In genomic region chr17:43952661-43953534, GRCm38 (mm10) we compare ENCODE assay signal across 9 mouse cellular contexts.
DNase-seq lines count a peak whose midpoint lies in the region; ATAC-seq and TF ChIP-seq lines count a peak whose summit lies in the region.
"Had no signal": no experiment of that assay in that cellular context is flagged by ENCODE, and none has a peak within 500 bp of the region (broad histone marks: within the 10 kb centered on the region; RNA-seq: fewer than 3 reads in every experiment).

No protein-coding gene starts in this region.

- peaks cover 7% of the 10 kb centered on the region; the same call in 1 of the 2 replicates for H3K4me1 ChIP-seq in kidney, embryonic 15.5 days
- H3K4me1 ChIP-seq in kidney, adult 2 months (ENCODE audit: control insufficient read depth, insufficient read depth, low read length): no peaks in the 10 kb centered on the region
- peaks cover 12% of the 10 kb centered on the region for H3K4me1 ChIP-seq in forebrain, embryonic 15.5 days
- peaks cover 17% of the 10 kb centered on the region for H3K4me1 ChIP-seq in neural tube, embryonic 15.5 days

- no peak for TF ChIP-seq CTCF in kidney, adult 2 months (conservative IDR thresholded peaks at IDR 0.05; ENCODE audit: insufficient read depth, insufficient read length, low read depth, low read length)
- TF ChIP-seq CTCF in left cerebral cortex, adult 2 months (IDR thresholded peaks at IDR 0.05): no peak

- H3K27me3 ChIP-seq in kidney, embryonic 15.5 days: peaks cover 8% of the 10 kb centered on the region; the same call in 1 of the 2 replicates
- no peaks in the 10 kb centered on the region; the same call in 1 of the 2 replicates for H3K27me3 ChIP-seq in kidney, adult 2 months (replicated peaks; ENCODE audit: control insufficient read depth, insufficient read depth, low read length)
- no peaks in the 10 kb centered on the region for H3K27me3 ChIP-seq in forebrain, embryonic 15.5 days
- no peaks in the 10 kb centered on the region for H3K27me3 ChIP-seq in neural tube, embryonic 15.5 days (replicated peaks)
- H3K27me3 ChIP-seq: Patski had no signal

- no peak for DNase-seq in kidney, adult 2 months
- DNase-seq in cerebellum, adult 18-20 months: peak; percentile 54 to 63
- peak; percentile 21 to 39 for DNase-seq in left cerebral cortex, adult 2 months (ENCODE audit: extremely low spot score in 1 of 2, low spot score in 2 of 2)
- DNase-seq in spleen, postnatal 4 days (ENCODE audit: low spot score in 2 of 2): no peak
- no peak for DNase-seq in lung, postnatal 36 days

- intact Hi-C loops in left cerebral cortex, adult 2 months (cut with DNase I): loop anchor here (5.0 kb wide), 2 partner anchors 51 to 74 kb away; no protein-coding TSS in a partner anchor

- WGBS in kidney, embryonic 15.5 days: 35% methylated on average over 15 of the region's 17 CpGs
- 27% methylated on average over 17 of the region's 17 CpGs for WGBS in kidney, adult 2 months
- WGBS in forebrain, embryonic 15.5 days: 12% methylated on average over 16 of the region's 17 CpGs
- WGBS in neural tube, embryonic 15.5 days: 15% methylated on average over 16 of the region's 17 CpGs

- H3K9ac ChIP-seq in kidney, embryonic 15.5 days: no peak overlapping the region
- H3K9ac ChIP-seq in forebrain, embryonic 15.5 days (replicated peaks): peak overlapping the region; percentile 36
- H3K9ac ChIP-seq in neural tube, embryonic 15.5 days (replicated peaks): peak overlapping the region; percentile 46

- H3K27ac ChIP-seq in kidney, embryonic 15.5 days: no peak overlapping the region
- no peak overlapping the region for H3K27ac ChIP-seq in kidney, adult 2 months (ENCODE audit: insufficient read depth, low read depth, low read length)
- peak overlapping the region; percentile 77 for H3K27ac ChIP-seq in forebrain, embryonic 15.5 days (replicated peaks)
- peak overlapping the region; percentile 87 for H3K27ac ChIP-seq in left cerebral cortex, adult 2 months
- H3K27ac ChIP-seq in neural tube, embryonic 15.5 days (replicated peaks): peak overlapping the region; percentile 87

- no peak for TF ChIP-seq POLR2A in kidney, adult 2 months (IDR thresholded peaks at IDR 0.05; ENCODE audit: low read depth, low read length)

- no peaks in the 10 kb centered on the region for H3K36me3 ChIP-seq in kidney, embryonic 15.5 days
- H3K36me3 ChIP-seq in kidney, adult 2 months (ENCODE audit: control insufficient read depth, insufficient read depth, low read length): no peaks in the 10 kb centered on the region
- H3K36me3 ChIP-seq in forebrain, embryonic 15.5 days: no peaks in the 10 kb centered on the region
- no peaks in the 10 kb centered on the region for H3K36me3 ChIP-seq in neural tube, embryonic 15.5 days

- H3K4me3 ChIP-seq in kidney, embryonic 15.5 days (replicated peaks): 0 out of 2 replicates have a peak overlapping the region, but pooled peaks have one; percentile 3
- H3K4me3 ChIP-seq in kidney, adult 2 months (ENCODE audit: insufficient read depth, low read depth, low read length): no peak overlapping the region
- peak overlapping the region; percentile 34 for H3K4me3 ChIP-seq in forebrain, embryonic 15.5 days
- peak overlapping the region; percentile 53 for H3K4me3 ChIP-seq in left cerebral cortex, adult 2 months
- H3K4me3 ChIP-seq in neural tube, embryonic 15.5 days (replicated peaks): peak overlapping the region; percentile 46

- H3K4me2 ChIP-seq in kidney, embryonic 15.5 days: peak overlapping the region; percentile 43
- peak overlapping the region; percentile 53 for H3K4me2 ChIP-seq in forebrain, embryonic 15.5 days (replicated peaks)
- H3K4me2 ChIP-seq in neural tube, embryonic 15.5 days: peak overlapping the region; percentile 55

- ATAC-seq in kidney, embryonic 15.5 days (replicated peaks; ENCODE audit: low FRiP score): peak; percentile 56; the same call in 1 of the 2 replicates
- ATAC-seq in forebrain, embryonic 15.5 days (replicated peaks): peak; percentile 85
- peak; percentile 88 for ATAC-seq in neural tube, embryonic 15.5 days (ENCODE audit: low FRiP score)
- ATAC-seq: Patski had no signal

- no peaks in the 10 kb centered on the region for H3K9me3 ChIP-seq in kidney, embryonic 15.5 days (replicated peaks)
- no peaks in the 10 kb centered on the region for H3K9me3 ChIP-seq in forebrain, embryonic 15.5 days
- no peaks in the 10 kb centered on the region for H3K9me3 ChIP-seq in neural tube, embryonic 15.5 days (replicated peaks)

Comparison
In these comparisons a context has a peak if more than half of its experiments do, and no peak if none do; other contexts are left out.
1. H3K27ac ChIP-seq: peak in forebrain, embryonic 15.5 days (single experiment), left cerebral cortex, adult 2 months (single experiment) and neural tube, embryonic 15.5 days (single experiment); none in kidney, embryonic 15.5 days (single experiment) and kidney, adult 2 months (single experiment).
2. DNase-seq: peak in cerebellum, adult 18-20 months (2 of 2) and left cerebral cortex, adult 2 months (2 of 2); none in kidney, adult 2 months (single experiment), spleen, postnatal 4 days (0 of 2) and lung, postnatal 36 days (single experiment).
3. Peak in every context shown above with its lines, with median percentiles within 50 percentile points of each other: ATAC-seq and H3K4me2 ChIP-seq.